Mouse (Mus musculus) heart, postnatal 0 days (tissue): ENCODE results near the gene Nsrp1.

Source experiments
- CTCF ChIP-seq: IDR thresholded peaks from 2 replicates; pipeline ENCODE4 v1.5.1; 2016; ENCODE audit warnings: antibody characterized with exemption, control low read depth, low read depth
- EP300 ChIP-seq: IDR thresholded peaks from 2 replicates; pipeline ENCODE4 v1.6.1; 2016; ENCODE audit warnings: antibody characterized with exemption, low read depth

DNA sequence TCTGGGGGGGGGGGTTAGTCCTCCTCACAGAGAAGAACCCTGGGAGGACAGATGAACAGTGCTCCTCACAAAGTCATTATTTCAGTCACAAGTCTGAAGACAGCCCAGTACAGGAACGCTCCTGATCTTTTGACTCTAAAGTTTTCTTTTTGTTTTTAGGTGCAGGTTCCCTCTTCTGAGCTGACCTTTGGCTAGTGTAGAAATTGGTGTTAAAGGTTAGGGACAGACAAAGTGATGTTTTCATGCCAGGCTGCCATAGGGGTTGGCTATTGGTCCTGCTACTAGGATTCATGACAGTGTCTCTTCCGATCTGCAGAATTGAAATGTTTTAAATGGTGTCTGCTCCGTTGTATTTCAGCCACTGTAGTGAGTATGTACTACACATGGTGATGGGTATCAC is 50.1 kb downstream of the Nsrp1 start:
- no peak for TF ChIP-seq CTCF
- no peak for TF ChIP-seq EP300
